Comparison of ENCODE assay signal across 17 mouse cellular contexts in the genomic region with DNA sequence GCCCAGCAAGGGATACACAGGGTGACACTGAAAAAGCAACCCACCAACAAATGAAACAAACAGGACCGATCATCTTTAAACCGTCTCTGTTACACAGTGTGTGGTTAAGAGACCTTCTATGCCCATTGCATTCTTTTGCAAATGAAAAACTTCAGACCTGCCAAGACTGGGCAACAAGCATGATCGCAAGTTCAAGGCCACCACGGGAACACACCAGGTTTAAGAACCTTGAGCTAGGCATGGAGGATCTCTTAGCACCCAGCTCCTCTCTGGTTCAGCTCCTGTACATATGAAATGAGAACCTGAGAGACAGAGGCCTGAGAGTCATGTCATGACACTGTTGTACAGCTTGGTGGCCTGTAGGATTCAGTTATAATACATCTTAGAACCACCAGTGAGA.
"Had no signal": no experiment of that assay in that cellular context is flagged by ENCODE, and none has a peak within 500 bp of the region (broad histone marks: within the 10 kb centered on the region; RNA-seq: fewer than 3 reads in every experiment).

No protein-coding gene starts in this region.

- ATAC-seq: liver, embryonic 12.5 days; liver, postnatal 0 days; lung, postnatal 0 days; midbrain, embryonic 13.5 days; midbrain, embryonic 15.5 days; midbrain, embryonic 16.5 days had no signal

- DNase-seq: left cerebral cortex, postnatal 4 days; liver; liver, embryonic 13.5 days; liver, postnatal 0 days; lung, adult 18-20 months; lung, adult 2 months; lung, embryonic 14.5 days; lung, postnatal 10 days; lung, postnatal 14 days; lung, postnatal 36 days; lung, postnatal 4 days; midbrain, embryonic 14.5 days had no signal
